Mouse (Mus musculus): Measurements from ENCODE around the gene Krt81. TPM values are rescaled to one million over a fixed set of nuclear protein-coding genes. Genes with fewer than 3 reads are reported as not detected.

Gene Krt81
- not detected in 2 replicates for polyA plus RNA-seq (2015; fragmentation: Nextera tagmentation; extraction: Ambion mirVana)

GRCm38 (mm10) chr15:101463651-101464050 lies at the start of gene Krt81:
TSS of gene Krt81 (minus strand) at chr15:101463751.
- H3K9me3 ChIP-seq: no peaks in the 10 kb centered on the region
- no peaks in the 10 kb centered on the region for H3K36me3 ChIP-seq
- H3K4me3 ChIP-seq: no peak within 1 kb of the TSS
- H3K4me1 ChIP-seq (replicated peaks): peaks cover 2% of the 10 kb centered on the region; the same call in 1 of the 2 replicates
- H3K9ac ChIP-seq: no peak within 1 kb of the TSS
- H3K27ac ChIP-seq (replicated peaks): no peak within 1 kb of the TSS
- H3K4me2 ChIP-seq: no peak within 1 kb of the TSS
- no peak for ATAC-seq (ENCODE audit: low read depth)
- 78% methylated on average over 13 of the region's 13 CpGs for WGBS
- H3K27me3 ChIP-seq: no peaks in the 10 kb centered on the region

GRCm38 (mm10) chr15:101508247-101508646 lies 44.7 kb upstream of the Krt81 start:
- no peak overlapping the region for H3K4me2 ChIP-seq
- no peaks in the 10 kb centered on the region for H3K27me3 ChIP-seq
- 77% methylated on average over 9 of the region's 9 CpGs for WGBS
- no peak for ATAC-seq (ENCODE audit: low read depth)
- no peak overlapping the region for H3K4me3 ChIP-seq
- H3K27ac ChIP-seq (replicated peaks): no peak overlapping the region
- no peaks in the 10 kb centered on the region for H3K9me3 ChIP-seq
- H3K9ac ChIP-seq: no peak overlapping the region
- H3K4me1 ChIP-seq (replicated peaks): no peaks in the 10 kb centered on the region
- no peaks in the 10 kb centered on the region for H3K36me3 ChIP-seq

GRCm38 (mm10) chr15:101506896-101507758 lies 43.6 kb upstream of the Krt81 start:
- Histone ChIP-seq H3K4me2 (no peak overlapping the region), H3K36me3 (no peaks in the 10 kb centered on the region), H3K4me3 (no peak overlapping the region), H3K27me3 (no peaks in the 10 kb centered on the region), H3K9me3 (no peaks in the 10 kb centered on the region), H3K27ac (replicated peaks) (no peak overlapping the region), H3K4me1 (replicated peaks) (no peaks in the 10 kb centered on the region), H3K9ac (no peak overlapping the region)
- no peak for ATAC-seq (ENCODE audit: low read depth)
- WGBS: 71% methylated on average over 14 of the region's 14 CpGs

- H3K4me3 ChIP-seq: no peak overlapping the region
- H3K27me3 ChIP-seq: no peaks in the 10 kb centered on the region
- WGBS: 78% methylated on average over 2 of the region's 2 CpGs
- H3K27ac ChIP-seq (replicated peaks): no peak overlapping the region
- no peaks in the 10 kb centered on the region for H3K4me1 ChIP-seq (replicated peaks)
- no peak overlapping the region for H3K9ac ChIP-seq
- H3K9me3 ChIP-seq: no peaks in the 10 kb centered on the region
- ATAC-seq (ENCODE audit: low read depth): no peak
- H3K4me2 ChIP-seq: no peak overlapping the region
- no peaks in the 10 kb centered on the region for H3K36me3 ChIP-seq
Observed at GRCm38 (mm10) chr15:101497181-101497580, 33.6 kb upstream of the Krt81 start.

GRCm38 (mm10) chr15:101495266-101495665 lies 31.7 kb upstream of the Krt81 start:
- no peak overlapping the region for H3K9ac ChIP-seq
- no peak overlapping the region for H3K4me2 ChIP-seq
- no peaks in the 10 kb centered on the region for H3K36me3 ChIP-seq
- no peaks in the 10 kb centered on the region for H3K27me3 ChIP-seq
- H3K4me3 ChIP-seq: no peak overlapping the region
- no peaks in the 10 kb centered on the region for H3K4me1 ChIP-seq (replicated peaks)
- no peaks in the 10 kb centered on the region for H3K9me3 ChIP-seq
- no peak overlapping the region for H3K27ac ChIP-seq (replicated peaks)
- ATAC-seq (ENCODE audit: low read depth): no peak
- 79% methylated on average over 8 of the region's 8 CpGs for WGBS

GRCm38 (mm10) chr15:101494203-101494602 lies 30.7 kb upstream of the Krt81 start:
- Histone ChIP-seq H3K27ac (replicated peaks) (no peak overlapping the region), H3K9ac (no peak overlapping the region), H3K4me2 (no peak overlapping the region), H3K4me1 (replicated peaks) (no peaks in the 10 kb centered on the region), H3K4me3 (no peak overlapping the region), H3K27me3 (no peaks in the 10 kb centered on the region), H3K36me3 (no peaks in the 10 kb centered on the region), H3K9me3 (no peaks in the 10 kb centered on the region)
- ATAC-seq (ENCODE audit: low read depth): no peak
- WGBS: 50% methylated on average over 1 of the region's 1 CpGs

- H3K36me3 ChIP-seq: no peaks in the 10 kb centered on the region
- ATAC-seq (ENCODE audit: low read depth): no peak
Observed at GRCm38 (mm10) chr15:101493713-101494112, 30.2 kb upstream of the Krt81 start.

GRCm38 (mm10) chr15:101492718-101493117 lies 29.2 kb upstream of the Krt81 start:
- no peak overlapping the region for H3K9ac ChIP-seq
- H3K4me3 ChIP-seq: no peak overlapping the region
- no peak overlapping the region for H3K4me2 ChIP-seq
- H3K27me3 ChIP-seq: no peaks in the 10 kb centered on the region
- no peaks in the 10 kb centered on the region for H3K36me3 ChIP-seq
- no peaks in the 10 kb centered on the region for H3K9me3 ChIP-seq
- ATAC-seq (ENCODE audit: low read depth): no peak
- WGBS: 57% methylated on average over 8 of the region's 8 CpGs
- no peaks in the 10 kb centered on the region for H3K4me1 ChIP-seq (replicated peaks)
- no peak overlapping the region for H3K27ac ChIP-seq (replicated peaks)

More at GRCm38 (mm10) chr15:101493713-101494112, 30.2 kb upstream of the Krt81 start:
- Histone ChIP-seq H3K9me3 (no peaks in the 10 kb centered on the region), H3K9ac (no peak overlapping the region), H3K4me1 (replicated peaks) (no peaks in the 10 kb centered on the region), H3K27ac (replicated peaks) (no peak overlapping the region), H3K4me3 (no peak overlapping the region), H3K4me2 (no peak overlapping the region), H3K27me3 (no peaks in the 10 kb centered on the region)
- WGBS: 91% methylated on average over 6 of the region's 6 CpGs

GRCm38 (mm10) chr15:101491431-101491830 lies 27.9 kb upstream of the Krt81 start, which contains the start of gene Krt83:
TSS of gene Krt83 (minus strand) at chr15:101491512.
- no peaks in the 10 kb centered on the region for H3K4me1 ChIP-seq (replicated peaks)

GRCm38 (mm10) chr15:101485911-101486635 lies 22.5 kb upstream of the Krt81 start:
- WGBS: 86% methylated on average over 11 of the region's 11 CpGs
- Histone ChIP-seq H3K4me1 (replicated peaks) (no peaks in the 10 kb centered on the region), H3K27me3 (no peaks in the 10 kb centered on the region), H3K4me2 (no peak overlapping the region), H3K4me3 (no peak overlapping the region), H3K36me3 (no peaks in the 10 kb centered on the region), H3K9me3 (no peaks in the 10 kb centered on the region), H3K9ac (no peak overlapping the region), H3K27ac (replicated peaks) (no peak overlapping the region)
- no peak for ATAC-seq (ENCODE audit: low read depth)

More at GRCm38 (mm10) chr15:101491431-101491830, 27.9 kb upstream of the Krt81 start, which contains the start of gene Krt83:
- H3K27ac ChIP-seq (replicated peaks): no peak within 1 kb of the TSS
- H3K9me3 ChIP-seq: no peaks in the 10 kb centered on the region
- no peaks in the 10 kb centered on the region for H3K27me3 ChIP-seq
- no peak within 1 kb of the TSS for H3K9ac ChIP-seq
- no peaks in the 10 kb centered on the region for H3K36me3 ChIP-seq
- ATAC-seq (ENCODE audit: low read depth): no peak
- H3K4me2 ChIP-seq: no peak within 1 kb of the TSS
- WGBS: 19% methylated on average over 6 of the region's 6 CpGs
- no peak within 1 kb of the TSS for H3K4me3 ChIP-seq

GRCm38 (mm10) chr15:101484939-101485338 lies 21.4 kb upstream of the Krt81 start:
- Histone ChIP-seq H3K4me2 (no peak overlapping the region), H3K9ac (no peak overlapping the region), H3K27me3 (no peaks in the 10 kb centered on the region), H3K27ac (replicated peaks) (no peak overlapping the region), H3K36me3 (no peaks in the 10 kb centered on the region), H3K4me3 (no peak overlapping the region), H3K4me1 (replicated peaks) (no peaks in the 10 kb centered on the region; the same call in 1 of the 2 replicates), H3K9me3 (no peaks in the 10 kb centered on the region)
- no peak for ATAC-seq (ENCODE audit: low read depth)
- WGBS: 60% methylated on average over 1 of the region's 1 CpGs

GRCm38 (mm10) chr15:101483646-101484045 lies 20.1 kb upstream of the Krt81 start:
- 100% methylated on average over 1 of the region's 1 CpGs for WGBS
- no peak overlapping the region for H3K4me2 ChIP-seq

More at GRCm38 (mm10) chr15:101483646-101484045, 20.1 kb upstream of the Krt81 start:
- no peak overlapping the region for H3K9ac ChIP-seq
- no peak overlapping the region for H3K4me3 ChIP-seq
- 0 out of 2 replicates have a peak, but pooled peaks cover under 1% of the 10 kb centered on the region for H3K27me3 ChIP-seq
- no peak for ATAC-seq (ENCODE audit: low read depth)
- H3K27ac ChIP-seq (replicated peaks): no peak overlapping the region
- H3K4me1 ChIP-seq (replicated peaks): peaks cover 12% of the 10 kb centered on the region
- no peaks in the 10 kb centered on the region for H3K9me3 ChIP-seq
- H3K36me3 ChIP-seq: no peaks in the 10 kb centered on the region
